ENCODE assay signal across 10 mouse cellular contexts in genomic region chr1:133329638-133329964, GRCm38 (mm10). TPM values are rescaled to one million over a fixed set of nuclear protein-coding genes. Genes with fewer than 3 reads are reported as not detected.
DNase-seq lines count a peak whose midpoint lies in the region; ATAC-seq lines count a peak whose summit lies in the region.
"Had no signal": no experiment of that assay in that cellular context is flagged by ENCODE, and none has a peak within 500 bp of the region (broad histone marks: within the 10 kb centered on the region; RNA-seq: fewer than 3 reads in every experiment).

No protein-coding gene starts in this region.

- H3K4me1 ChIP-seq in heart, embryonic 13.5 days, result peaks cover 9% of the 10 kb centered on the region
- peaks cover 7% of the 10 kb centered on the region for H3K4me1 ChIP-seq in embryonic facial prominence, embryonic 12.5 days
- peaks cover 10% of the 10 kb centered on the region; the same call in 1 of the 2 replicates for H3K4me1 ChIP-seq in intestine, embryonic 14.5 days (replicated peaks; ENCODE audit: control insufficient read depth, insufficient read depth, low read length)
- H3K4me1 ChIP-seq in midbrain, embryonic 14.5 days (ENCODE audit: control insufficient read depth, insufficient read depth, low read length), result peaks cover 21% of the 10 kb centered on the region

- no peak overlapping the region for H3K27ac ChIP-seq in heart, embryonic 13.5 days (replicated peaks)
- H3K27ac ChIP-seq in embryonic facial prominence, embryonic 12.5 days, result no peak overlapping the region
- no peak overlapping the region for H3K27ac ChIP-seq in intestine, embryonic 14.5 days (ENCODE audit: low read depth)
- H3K27ac ChIP-seq in midbrain, embryonic 14.5 days (replicated peaks; ENCODE audit: low read depth, low read length), result no peak overlapping the region

- peak overlapping the region; percentile 58 for H3K9ac ChIP-seq in heart, embryonic 13.5 days
- peak overlapping the region; percentile 45; the same call in 1 of the 2 replicates for H3K9ac ChIP-seq in embryonic facial prominence, embryonic 12.5 days
- 0 out of 2 replicates have a peak overlapping the region, but pooled peaks have one; percentile 17 for H3K9ac ChIP-seq in intestine, embryonic 14.5 days (ENCODE audit: low read length)
- no peak overlapping the region; the same call in 1 of the 2 replicates for H3K9ac ChIP-seq in midbrain, embryonic 14.5 days (replicated peaks; ENCODE audit: low read length)

- 31% methylated on average over 7 of the region's 7 CpGs for WGBS in heart, embryonic 13.5 days
- 20% methylated on average over 7 of the region's 7 CpGs for WGBS in embryonic facial prominence, embryonic 12.5 days
- 24% methylated on average over 7 of the region's 7 CpGs for WGBS in intestine, embryonic 14.5 days
- 25% methylated on average over 7 of the region's 7 CpGs for WGBS in midbrain, embryonic 14.5 days

- peak overlapping the region; percentile 45 for H3K4me3 ChIP-seq in heart, embryonic 13.5 days
- H3K4me3 ChIP-seq in embryonic facial prominence, embryonic 12.5 days, result peak overlapping the region; percentile 34
- peak overlapping the region; percentile 22 for H3K4me3 ChIP-seq in intestine, embryonic 14.5 days (ENCODE audit: low read depth, low read length)
- peak overlapping the region; percentile 28; the same call in 1 of the 2 replicates for H3K4me3 ChIP-seq in midbrain, embryonic 14.5 days (replicated peaks; ENCODE audit: low read depth, low read length)

- H3K4me2 ChIP-seq in heart, embryonic 13.5 days, result peak overlapping the region; percentile 71
- peak overlapping the region; percentile 62 for H3K4me2 ChIP-seq in embryonic facial prominence, embryonic 12.5 days (replicated peaks)
- peak overlapping the region; percentile 58 for H3K4me2 ChIP-seq in intestine, embryonic 14.5 days (ENCODE audit: low read length)
- H3K4me2 ChIP-seq in midbrain, embryonic 14.5 days (ENCODE audit: low read length), result peak overlapping the region; percentile 55

- ATAC-seq in heart, embryonic 13.5 days (ENCODE audit: extremely low read depth, insufficient number of reproducible peaks, low FRiP score, low TSS enrichment), result no peak
- no peak for ATAC-seq in embryonic facial prominence, embryonic 12.5 days (ENCODE audit: insufficient number of reproducible peaks, insufficient read depth, low FRiP score, low TSS enrichment)
- no peak for ATAC-seq in intestine, embryonic 14.5 days (replicated peaks; ENCODE audit: low FRiP score, low TSS enrichment, low read depth)
- ATAC-seq in midbrain, embryonic 14.5 days (ENCODE audit: low FRiP score, low TSS enrichment), result no peak
- no peak for ATAC-seq in granulocyte monocyte progenitor cell, adult 5-6 weeks (replicated peaks; ENCODE audit: poor library complexity, severe bottlenecking)

- H3K9me3 ChIP-seq in heart, embryonic 13.5 days, result no peaks in the 10 kb centered on the region
- H3K9me3 ChIP-seq in embryonic facial prominence, embryonic 12.5 days, result no peaks in the 10 kb centered on the region
- H3K9me3 ChIP-seq in intestine, embryonic 14.5 days (ENCODE audit: control insufficient read depth, low read length), result no peaks in the 10 kb centered on the region
- H3K9me3 ChIP-seq in midbrain, embryonic 14.5 days (ENCODE audit: control insufficient read depth, low read length), result no peaks in the 10 kb centered on the region

- DNase-seq in heart, postnatal 4 days, result no peak
- DNase-seq in intestine, embryonic 14.5 days (ENCODE audit: low spot score), result no peak
- DNase-seq in midbrain, embryonic 14.5 days, result no peak
- no peak for DNase-seq in embryo, embryonic 9.5 days (ENCODE audit: extremely low spot score)
- DNase-seq in spleen, postnatal 4 days (ENCODE audit: low spot score in 2 of 2), result no peak

- no peaks in the 10 kb centered on the region for H3K36me3 ChIP-seq in heart, embryonic 13.5 days
- H3K36me3 ChIP-seq in embryonic facial prominence, embryonic 12.5 days, result no peaks in the 10 kb centered on the region
- H3K36me3 ChIP-seq in intestine, embryonic 14.5 days (ENCODE audit: control insufficient read depth, insufficient read depth, low read length), result no peaks in the 10 kb centered on the region
- no peaks in the 10 kb centered on the region for H3K36me3 ChIP-seq in midbrain, embryonic 14.5 days (ENCODE audit: control insufficient read depth, insufficient read depth, low read length)

- peaks cover 57% of the 10 kb centered on the region for H3K27me3 ChIP-seq in heart, embryonic 13.5 days (replicated peaks)
- H3K27me3 ChIP-seq in embryonic facial prominence, embryonic 12.5 days, result peaks cover 46% of the 10 kb centered on the region
- peaks cover 8% of the 10 kb centered on the region; the same call in 1 of the 2 replicates for H3K27me3 ChIP-seq in intestine, embryonic 14.5 days (replicated peaks; ENCODE audit: control insufficient read depth, insufficient read depth, low read length)
- H3K27me3 ChIP-seq in midbrain, embryonic 14.5 days (ENCODE audit: control insufficient read depth, insufficient read depth, low read length), result peaks cover 10% of the 10 kb centered on the region; the same call in 1 of the 2 replicates

RNA-seq across cellular contexts. Expression of gene Kiss1, which starts 7.9 kb away (rescaled TPM):
- 0.60 TPM in 1 of 2 replicates, not detected in the other for polyA plus RNA-seq in heart, embryonic 13.5 days (2015; fragmentation: Nextera tagmentation; extraction: Ambion mirVana)
- not detected for total RNA-seq in heart, postnatal 4 days (2021)
- polyA plus RNA-seq in embryonic facial prominence, embryonic 12.5 days (2016; fragmentation: Nextera tagmentation; extraction: Ambion mirVana), result not detected in 2 replicates
- not detected in 2 replicates for polyA plus RNA-seq in intestine, embryonic 14.5 days (2014; fragmentation: Nextera tagmentation; extraction: Ambion mirVana)
- not detected in 2 replicates for polyA plus RNA-seq in midbrain, embryonic 14.5 days (2014; fragmentation: Nextera tagmentation; extraction: Ambion mirVana)
- total RNA-seq in granulocyte monocyte progenitor cell, adult 5-6 weeks (2014; fragmentation: Nextera tagmentation), result not detected in 2 replicates
- total RNA-seq in granulocyte monocyte progenitor cell, adult 5-6 weeks (2017), result not detected in 2 replicates
- total RNA-seq: common myeloid progenitor, adult 5-6 weeks had no signal

RNA-seq across cellular contexts. Expression of gene Golt1a, which starts 20.0 kb away (rescaled TPM):
- polyA plus RNA-seq in heart, embryonic 13.5 days (2015; fragmentation: Nextera tagmentation; extraction: Ambion mirVana), result 0.13 and 0.18 TPM in 2 replicates
- total RNA-seq in heart, postnatal 4 days (2021), result not detected
- not detected in 2 replicates for polyA plus RNA-seq in embryonic facial prominence, embryonic 12.5 days (2016; fragmentation: Nextera tagmentation; extraction: Ambion mirVana)
- 5.0 and 12.8 TPM in 2 replicates for polyA plus RNA-seq in intestine, embryonic 14.5 days (2014; fragmentation: Nextera tagmentation; extraction: Ambion mirVana)
- polyA plus RNA-seq in midbrain, embryonic 14.5 days (2014; fragmentation: Nextera tagmentation; extraction: Ambion mirVana), result not detected in 2 replicates
- not detected in 2 replicates for total RNA-seq in granulocyte monocyte progenitor cell, adult 5-6 weeks (2014; fragmentation: Nextera tagmentation)
- not detected in 2 replicates for total RNA-seq in granulocyte monocyte progenitor cell, adult 5-6 weeks (2017)
- total RNA-seq: common myeloid progenitor, adult 5-6 weeks had no signal
- polyA plus RNA-seq: testis, adult 2 months had no signal

RNA-seq across cellular contexts. Expression of gene Ren1, which starts 20.7 kb away (rescaled TPM):
- polyA plus RNA-seq in heart, embryonic 13.5 days (2015; fragmentation: Nextera tagmentation; extraction: Ambion mirVana), result 0.39 TPM in 1 of 2 replicates, not detected in the other
- under 1 TPM in 1 of 2 experiments, not detected in 1; 0.16 TPM for total RNA-seq in heart, postnatal 4 days (2021)
- 0.19 TPM in 1 of 2 replicates, not detected in the other for polyA plus RNA-seq in embryonic facial prominence, embryonic 12.5 days (2016; fragmentation: Nextera tagmentation; extraction: Ambion mirVana)
- polyA plus RNA-seq in intestine, embryonic 14.5 days (2014; fragmentation: Nextera tagmentation; extraction: Ambion mirVana), result 0.51 and 1.4 TPM in 2 replicates
- polyA plus RNA-seq in midbrain, embryonic 14.5 days (2014; fragmentation: Nextera tagmentation; extraction: Ambion mirVana), result not detected in 2 replicates
- total RNA-seq in granulocyte monocyte progenitor cell, adult 5-6 weeks (2014; fragmentation: Nextera tagmentation), result not detected in 2 replicates
- total RNA-seq in granulocyte monocyte progenitor cell, adult 5-6 weeks (2017), result not detected in 2 replicates
- total RNA-seq: common myeloid progenitor, adult 5-6 weeks had no signal

RNA-seq across cellular contexts. Expression of gene Etnk2, which starts 33.8 kb away (rescaled TPM):
- polyA plus RNA-seq in heart, embryonic 13.5 days (2015; fragmentation: Nextera tagmentation; extraction: Ambion mirVana), result 1.5 and 1.6 TPM in 2 replicates
- total RNA-seq in heart, postnatal 4 days (2021), result under 1 TPM; 0.83 to 0.93 TPM
- 3.0 and 3.4 TPM in 2 replicates for polyA plus RNA-seq in embryonic facial prominence, embryonic 12.5 days (2016; fragmentation: Nextera tagmentation; extraction: Ambion mirVana)
- 3.7 and 4.6 TPM in 2 replicates for polyA plus RNA-seq in intestine, embryonic 14.5 days (2014; fragmentation: Nextera tagmentation; extraction: Ambion mirVana)
- 11.2 and 15.6 TPM in 2 replicates for polyA plus RNA-seq in midbrain, embryonic 14.5 days (2014; fragmentation: Nextera tagmentation; extraction: Ambion mirVana)
- not detected in 2 replicates for total RNA-seq in granulocyte monocyte progenitor cell, adult 5-6 weeks (2014; fragmentation: Nextera tagmentation)
- not detected in 2 replicates for total RNA-seq in granulocyte monocyte progenitor cell, adult 5-6 weeks (2017)
- total RNA-seq: common myeloid progenitor, adult 5-6 weeks had no signal
